Mouse (Mus musculus) erythroblast, embryonic 14.5 days (primary cell): ENCODE results near the gene Rab3c.

Experiments used
- GATA1 ChIP-seq: IDR thresholded peaks from 2 replicates; pipeline ENCODE4 v1.6.1; 2012; ENCODE audit warnings: low read length, inconsistent platforms, mixed read lengths
- TAL1 ChIP-seq: IDR thresholded peaks from 3 replicates; pipeline ENCODE4 v1.6.1; 2012; ENCODE audit warnings: low read length, inconsistent platforms, mixed read lengths

DNA sequence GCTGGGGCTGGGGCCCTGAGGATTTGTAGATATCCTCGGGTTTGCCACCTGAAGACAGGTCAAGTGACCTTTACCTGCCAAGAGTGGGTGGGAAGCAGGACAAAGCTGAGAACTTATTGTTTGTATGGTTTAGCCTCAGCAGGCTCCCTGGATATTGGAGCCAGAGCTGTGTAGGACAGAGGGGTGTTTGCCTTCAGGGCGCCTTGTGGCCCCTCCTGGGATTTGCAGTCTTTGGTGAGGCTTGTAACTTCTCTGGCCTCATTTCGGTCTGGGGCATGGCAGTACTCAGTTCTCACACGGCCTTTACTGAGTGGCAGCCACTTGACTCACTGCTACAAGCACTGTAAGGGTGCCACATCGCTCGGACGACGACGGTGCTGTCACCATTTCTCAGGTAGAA, 261.0 kb downstream of the Rab3c start:
- TF ChIP-seq TAL1: no peak
- no peak for TF ChIP-seq GATA1
